Mouse (Mus musculus) embryonic facial prominence, embryonic 13.5 days (tissue): ENCODE results near the gene Cmip. TPM values are rescaled to one million over a fixed set of nuclear protein-coding genes. Genes with fewer than 3 reads are reported as not detected.
"Not testable (repeated sequence)": the region's sequence is repeated elsewhere in the genome, so short reads cannot be mapped to it uniquely, and the experiment has no call there.

Source experiments
- ATAC-seq: fragments of 200-750 bp; cut with Nextera tagmentation; 2 replicates; pipeline ENCODE4 v1.8.0; 2017; ENCODE audit warnings: low read depth; ENCODE audit not compliant: insufficient number of reproducible peaks, insufficient read depth, low FRiP score, low TSS enrichment
- H3K27ac ChIP-seq: fragments of 300-500 bp; sonication (generic); 2 replicates; pipeline ENCODE4 v1.5.1; 2015; ENCODE audit warnings: moderate library complexity, mild to moderate bottlenecking, inconsistent platforms
- H3K27me3 ChIP-seq: fragments of 300-500 bp; sonication (generic); 2 replicates; pipeline ENCODE4 v1.6.1; 2015; ENCODE audit warnings: mild to moderate bottlenecking, inconsistent platforms
- H3K36me3 ChIP-seq: fragments of 300-500 bp; sonication (generic); 2 replicates; pipeline ENCODE4 v1.6.1; 2015; ENCODE audit warnings: mild to moderate bottlenecking, inconsistent platforms
- H3K4me1 ChIP-seq: fragments of 300-500 bp; sonication (generic); 2 replicates; pipeline ENCODE4 v1.6.1; 2015; ENCODE audit warnings: inconsistent platforms
- H3K4me2 ChIP-seq: fragments of 300-500 bp; sonication (generic); 2 replicates; pipeline ENCODE4 v1.6.1; 2015; ENCODE audit warnings: moderate library complexity, mild to moderate bottlenecking, inconsistent platforms
- H3K4me3 ChIP-seq: fragments of 300-500 bp; sonication (generic); 2 replicates; pipeline ENCODE4 v1.5.1; 2015; ENCODE audit warnings: mild to moderate bottlenecking, inconsistent platforms
- H3K9ac ChIP-seq: fragments of 300-500 bp; sonication (generic); 2 replicates; pipeline ENCODE4 v1.6.1; 2015; ENCODE audit warnings: mild to moderate bottlenecking, inconsistent platforms
- H3K9me3 ChIP-seq: fragments of 300-500 bp; sonication (generic); 2 replicates; pipeline ENCODE4 v1.6.1; 2016; ENCODE audit warnings: inconsistent platforms
- WGBS: fragments of 180-500 bp; shearing (Covaris S2); methylation state at CpG from one replicate; pipeline ENCODE4 v1.1.7; 2015; ENCODE audit warnings: mixed read lengths; 5-methylcytosine and 5-hydroxymethylcytosine counted together
- polyA plus RNA-seq: library from polyadenylated mRNA; unstranded; fragments of >200 nt; fragmentation: Nextera tagmentation; extraction: Ambion mirVana; gene quantifications from 2 replicates; pipeline ENCODE4 v1.2.1, GENCODE M21; 2015

Gene Cmip
- polyA plus RNA-seq, 1 experiment from 2014 or later = 17.7 TPM

DNA sequence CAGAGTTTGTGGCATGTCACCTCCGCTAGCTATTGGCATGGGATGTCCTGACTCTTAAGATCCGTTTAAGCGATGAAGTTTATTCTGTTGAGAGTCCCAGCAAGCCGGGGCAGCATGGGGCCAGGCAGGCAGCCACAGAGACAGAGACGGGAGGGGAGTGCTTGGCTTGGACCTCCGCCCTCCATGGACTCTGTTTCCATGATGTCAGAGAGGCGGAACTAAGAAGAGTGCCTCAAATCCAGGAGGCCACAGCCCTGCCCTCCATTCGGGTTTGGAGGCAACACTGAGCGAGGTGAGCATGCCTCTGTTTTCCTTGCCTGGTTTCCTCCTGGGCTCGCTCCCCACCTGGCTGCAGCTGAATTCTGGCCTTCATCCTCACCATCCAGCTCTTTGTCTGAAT is 153.5 kb downstream of the Cmip start:
- H3K4me1 ChIP-seq = peaks cover 47% of the 10 kb centered on the region
- H3K9ac ChIP-seq = no peak overlapping the region
- no peaks in the 10 kb centered on the region for H3K27me3 ChIP-seq
- ATAC-seq = no peak
- H3K27ac ChIP-seq = peak overlapping the region; percentile 33
- no peaks in the 10 kb centered on the region for H3K9me3 ChIP-seq
- no peak overlapping the region for H3K4me2 ChIP-seq
- 69% methylated on average over 10 of the region's 10 CpGs for WGBS
- peaks cover 3% of the 10 kb centered on the region; the same call in 1 of the 2 replicates for H3K36me3 ChIP-seq
- no peak overlapping the region for H3K4me3 ChIP-seq

DNA sequence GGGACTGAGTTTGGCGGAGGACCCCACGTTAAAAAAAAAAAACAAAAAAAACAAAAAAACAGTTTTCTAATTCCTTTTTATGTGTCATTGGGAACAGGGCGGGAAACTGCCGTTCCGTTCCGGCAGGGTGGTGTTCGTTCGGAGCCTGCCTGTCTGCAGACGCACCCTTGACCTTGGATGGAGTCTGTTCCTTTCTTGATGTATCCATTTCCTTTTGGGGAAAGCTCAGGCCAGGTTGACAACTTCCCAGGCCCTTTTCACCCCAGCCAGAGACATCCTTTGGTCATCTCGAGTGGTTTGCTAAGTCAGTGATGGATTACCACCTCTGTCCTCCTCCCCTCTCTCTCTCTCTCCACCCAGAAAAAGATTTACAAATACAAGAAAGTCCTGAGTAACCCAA is 154.0 kb downstream of the Cmip start:
- Histone ChIP-seq H3K9ac (no peak overlapping the region), H3K4me1 (peaks cover 47% of the 10 kb centered on the region), H3K4me2 (no peak overlapping the region), H3K27ac (0 out of 2 replicates have a peak overlapping the region, but pooled peaks have one; percentile 33), H3K4me3 (no peak overlapping the region), H3K27me3 (no peaks in the 10 kb centered on the region), H3K9me3 (no peaks in the 10 kb centered on the region), H3K36me3 (peaks cover 6% of the 10 kb centered on the region; the same call in 1 of the 2 replicates)
- ATAC-seq = no peak
- WGBS = 80% methylated on average over 10 of the region's 10 CpGs

DNA sequence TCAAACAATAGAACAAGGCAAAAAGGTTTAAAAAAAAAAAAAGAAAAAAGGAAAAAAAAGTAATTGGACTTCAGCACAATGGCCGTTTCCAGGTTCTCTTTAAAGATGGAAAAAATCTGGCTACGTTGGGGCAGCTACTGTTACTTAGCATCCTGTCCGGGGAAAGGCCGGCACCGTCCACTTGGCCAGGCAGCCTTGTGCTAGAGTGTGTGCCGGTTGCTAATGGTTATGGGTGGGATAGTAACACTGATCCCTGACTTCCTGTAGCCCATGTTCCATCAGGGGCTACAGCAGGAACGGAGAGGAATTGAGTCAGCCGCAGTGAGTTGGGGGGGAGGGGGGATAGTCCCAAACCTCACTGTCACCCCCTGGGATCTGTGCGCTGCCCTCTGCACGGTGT is 155.4 kb downstream of the Cmip start:
- 83% methylated on average over 10 of the region's 10 CpGs for WGBS
- Histone ChIP-seq H3K9me3 (no peaks in the 10 kb centered on the region), H3K27ac (peak overlapping the region; percentile 34; the same call in 1 of the 2 replicates), H3K4me2 (no peak overlapping the region), H3K4me1 (peaks cover 47% of the 10 kb centered on the region), H3K9ac (no peak overlapping the region), H3K4me3 (no peak overlapping the region), H3K36me3 (peaks cover 17% of the 10 kb centered on the region), H3K27me3 (no peaks in the 10 kb centered on the region)
- ATAC-seq = no peak

DNA sequence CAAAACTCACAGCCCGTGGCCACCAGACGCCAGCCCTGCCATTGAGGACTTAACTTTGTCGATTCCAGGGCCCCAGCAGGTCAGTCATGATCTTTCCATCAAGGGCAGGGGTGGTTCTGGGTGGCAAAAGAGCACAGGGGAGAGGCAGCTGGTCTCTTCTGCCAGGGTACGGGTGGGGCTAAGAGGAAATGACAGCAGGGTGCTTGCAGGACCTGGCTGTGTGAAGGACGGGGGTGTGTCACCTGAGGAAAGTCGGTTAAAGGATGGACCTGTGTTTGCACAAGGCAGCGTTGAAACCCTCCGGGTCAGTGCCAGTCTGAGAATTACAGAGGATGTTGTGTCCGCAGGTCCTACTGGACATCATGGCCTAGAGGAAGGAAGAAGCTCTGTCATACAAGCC is 161.0 kb downstream of the Cmip start:
- 96% methylated on average over 9 of the region's 9 CpGs for WGBS
- H3K36me3 ChIP-seq = peaks cover 46% of the 10 kb centered on the region
- no peaks in the 10 kb centered on the region for H3K27me3 ChIP-seq
- no peak overlapping the region for H3K27ac ChIP-seq
- H3K4me2 ChIP-seq = no peak overlapping the region
- H3K4me3 ChIP-seq = no peak overlapping the region
- H3K9me3 ChIP-seq = no peaks in the 10 kb centered on the region
- ATAC-seq = no peak
- H3K9ac ChIP-seq = no peak overlapping the region
- peaks cover 9% of the 10 kb centered on the region; the same call in 1 of the 2 replicates for H3K4me1 ChIP-seq

DNA sequence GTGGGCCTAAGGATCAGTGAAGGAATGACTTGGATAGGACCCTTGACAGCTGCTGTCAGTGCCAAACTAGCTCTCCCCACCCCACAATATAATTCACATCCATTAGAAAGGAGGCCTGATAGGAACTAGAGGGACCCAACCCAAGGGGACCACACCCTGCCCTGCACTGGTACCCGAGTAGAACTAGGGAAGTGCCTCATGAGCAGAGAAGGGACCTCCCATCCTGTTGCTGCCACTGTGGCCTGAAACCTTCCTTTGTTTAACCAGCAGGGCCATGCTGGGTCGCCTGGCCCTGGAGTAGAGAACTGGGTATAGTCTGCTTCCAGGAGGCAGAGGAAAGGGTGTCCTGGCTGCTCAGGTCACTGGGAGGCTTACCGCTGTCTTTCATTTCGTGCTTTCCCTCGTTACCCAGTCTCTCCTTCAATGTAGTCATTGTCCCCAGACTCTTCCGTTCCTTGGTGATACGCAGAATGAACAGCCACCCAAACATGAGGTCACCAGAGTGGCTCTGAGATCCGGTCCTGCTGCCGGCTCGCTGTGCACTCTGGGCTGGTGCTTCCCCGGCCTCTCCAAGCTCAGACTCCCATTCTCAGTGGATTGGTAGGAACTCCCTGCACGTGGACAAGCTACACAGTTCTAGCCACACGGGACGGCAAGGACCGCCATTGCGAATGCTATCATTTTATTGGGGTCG is 164.1 kb downstream of the Cmip start:
- H3K27ac ChIP-seq = no peak overlapping the region
- H3K9me3 ChIP-seq = no peaks in the 10 kb centered on the region
- 73% methylated on average over 17 of the region's 17 CpGs for WGBS
- H3K36me3 ChIP-seq = peaks cover 69% of the 10 kb centered on the region
- no peaks in the 10 kb centered on the region for H3K27me3 ChIP-seq
- no peak overlapping the region for H3K9ac ChIP-seq
- ATAC-seq = no peak
- H3K4me3 ChIP-seq = no peak overlapping the region
- H3K4me2 ChIP-seq = no peak overlapping the region
- H3K4me1 ChIP-seq = no peaks in the 10 kb centered on the region

GRCm38 (mm10) chr8:117421838-117422237 is 165.0 kb downstream of the Cmip start:
- no peak for ATAC-seq

GRCm38 (mm10) chr8:117422343-117422742 is 165.5 kb downstream of the Cmip start:
- Histone ChIP-seq H3K4me2 (no peak overlapping the region), H3K36me3 (peaks cover 71% of the 10 kb centered on the region), H3K27ac (no peak overlapping the region), H3K27me3 (no peaks in the 10 kb centered on the region), H3K4me1 (no peaks in the 10 kb centered on the region), H3K9ac (no peak overlapping the region), H3K4me3 (no peak overlapping the region), H3K9me3 (no peaks in the 10 kb centered on the region)
- WGBS = 93% methylated on average over 6 of the region's 6 CpGs
- no peak for ATAC-seq

More at GRCm38 (mm10) chr8:117421838-117422237, 165.0 kb downstream of the Cmip start:
- Histone ChIP-seq H3K4me2 (no peak overlapping the region), H3K4me3 (no peak overlapping the region), H3K36me3 (peaks cover 71% of the 10 kb centered on the region), H3K27ac (no peak overlapping the region), H3K9ac (no peak overlapping the region), H3K9me3 (no peaks in the 10 kb centered on the region), H3K4me1 (no peaks in the 10 kb centered on the region), H3K27me3 (no peaks in the 10 kb centered on the region)
- 86% methylated on average over 5 of the region's 5 CpGs for WGBS

- Histone ChIP-seq H3K4me1 (no peaks in the 10 kb centered on the region), H3K4me3 (no peak overlapping the region), H3K4me2 (no peak overlapping the region), H3K9ac (no peak overlapping the region), H3K36me3 (peaks cover 69% of the 10 kb centered on the region), H3K27ac (no peak overlapping the region), H3K27me3 (no peaks in the 10 kb centered on the region), H3K9me3 (no peaks in the 10 kb centered on the region)
- 71% methylated on average over 4 of the region's 4 CpGs for WGBS
- ATAC-seq = no peak
Observed at GRCm38 (mm10) chr8:117423029-117423428, 166.2 kb downstream of the Cmip start.

GRCm38 (mm10) chr8:117427816-117428215 is 171.0 kb downstream of the Cmip start:
- H3K4me2 ChIP-seq, ATAC-seq, H3K4me3 ChIP-seq, H3K4me1 ChIP-seq, H3K9ac ChIP-seq, H3K27ac ChIP-seq, H3K9me3 ChIP-seq, H3K27me3 ChIP-seq: not testable (repeated sequence)
- peaks cover 91% of the 10 kb centered on the region for H3K36me3 ChIP-seq
- WGBS = 87% methylated on average over 8 of the region's 8 CpGs

DNA sequence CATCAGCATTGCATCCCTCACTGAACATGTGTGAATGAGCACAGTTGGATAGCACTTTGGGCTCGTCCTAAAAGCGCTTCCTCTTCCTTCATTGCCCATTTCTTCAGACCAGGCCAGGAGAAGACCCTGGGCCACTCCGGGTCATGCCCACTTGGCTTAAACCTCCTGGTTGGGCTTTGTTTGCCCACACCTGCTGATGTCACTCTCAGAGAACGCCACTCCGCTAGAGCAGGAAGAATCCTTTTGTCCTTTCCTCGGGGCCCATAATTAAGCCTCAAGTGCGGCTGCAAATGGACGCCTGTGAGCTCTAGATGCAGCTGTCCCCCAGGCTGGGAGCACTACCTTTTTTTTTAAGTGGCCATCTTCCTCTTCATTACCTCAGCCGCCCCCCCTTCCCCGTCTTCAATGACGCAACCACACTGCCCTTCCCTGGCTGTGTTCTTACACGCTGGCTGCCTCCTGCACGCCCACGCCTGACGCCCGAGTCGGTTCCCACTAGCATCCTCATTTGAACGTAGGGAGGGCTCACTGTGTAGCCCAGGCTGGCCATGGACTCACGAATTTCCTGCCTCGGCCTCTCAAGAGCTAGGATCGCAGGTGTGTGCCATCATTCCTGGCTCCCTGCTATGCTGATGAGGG is 171.8 kb downstream of the Cmip start:
- H3K4me2 ChIP-seq = no peak overlapping the region
- no peak overlapping the region for H3K27ac ChIP-seq
- no peak overlapping the region for H3K4me3 ChIP-seq
- no peaks in the 10 kb centered on the region for H3K4me1 ChIP-seq
- no peak overlapping the region for H3K9ac ChIP-seq
- H3K27me3 ChIP-seq = no peaks in the 10 kb centered on the region
- ATAC-seq = no peak
- no peaks in the 10 kb centered on the region for H3K9me3 ChIP-seq
- peaks cover 91% of the 10 kb centered on the region for H3K36me3 ChIP-seq
- 77% methylated on average over 21 of the region's 21 CpGs for WGBS

DNA sequence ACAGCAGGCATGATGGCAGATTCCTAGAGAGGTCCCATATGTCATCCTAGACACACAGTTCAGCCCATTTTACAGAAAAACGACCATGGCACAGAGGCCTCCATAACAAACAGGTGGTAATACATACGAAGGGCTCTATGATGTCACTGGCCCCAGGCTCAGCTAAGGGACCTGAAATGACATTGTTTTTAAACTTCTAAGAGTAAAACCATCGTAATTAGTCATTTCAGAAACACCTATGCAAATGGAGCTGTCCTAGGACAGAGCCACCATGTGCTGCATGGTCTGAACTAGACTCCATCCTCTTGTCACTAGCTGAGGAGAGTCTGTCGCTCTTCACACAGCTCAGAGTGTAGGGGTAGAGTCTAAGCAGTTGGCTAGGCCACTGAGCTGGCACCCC is 173.8 kb downstream of the Cmip start:
- no peaks in the 10 kb centered on the region for H3K27me3 ChIP-seq
- H3K36me3 ChIP-seq = peaks cover 91% of the 10 kb centered on the region
- no peak overlapping the region for H3K4me2 ChIP-seq
- no peak for ATAC-seq
- H3K9me3 ChIP-seq = no peaks in the 10 kb centered on the region
- H3K4me3 ChIP-seq = no peak overlapping the region
- H3K4me1 ChIP-seq = no peaks in the 10 kb centered on the region
- no peak overlapping the region for H3K27ac ChIP-seq
- 90% methylated on average over 4 of the region's 4 CpGs for WGBS
- H3K9ac ChIP-seq = no peak overlapping the region

GRCm38 (mm10) chr8:117431554-117431953 is 174.7 kb downstream of the Cmip start:
- Histone ChIP-seq H3K27me3 (no peaks in the 10 kb centered on the region), H3K4me1 (no peaks in the 10 kb centered on the region), H3K36me3 (peaks cover 91% of the 10 kb centered on the region), H3K4me3 (no peak overlapping the region), H3K4me2 (no peak overlapping the region), H3K9me3 (no peaks in the 10 kb centered on the region), H3K9ac (no peak overlapping the region), H3K27ac (no peak overlapping the region)
- WGBS = 93% methylated on average over 3 of the region's 3 CpGs
- no peak for ATAC-seq
